Mouse (Mus musculus) ES-Bruce4 (cell line): ENCODE results near the gene Slc6a9.

Source experiments
- CTCF ChIP-seq: IDR thresholded peaks from one replicate; pipeline ENCODE4 v1.8.1; 2011; ENCODE audit warnings: low read depth, low read length
- POLR2A ChIP-seq: IDR thresholded peaks from one replicate; pipeline ENCODE4 v1.8.1; 2011; ENCODE audit warnings: low read length; ENCODE audit not compliant: insufficient read depth

- TF ChIP-seq CTCF = no peak
- no peak for TF ChIP-seq POLR2A
Observed at GRCm38 (mm10) chr4:117893376-117893775, 59.1 kb downstream of the Slc6a9 start.
